In genomic region chr2:4792554-4792953, GRCm38 (mm10) we compare ENCODE assay signal across 28 mouse cellular contexts.
"Had no signal": no experiment of that assay in that cellular context is flagged by ENCODE, and none has a peak within 500 bp of the region (broad histone marks: within the 10 kb centered on the region; RNA-seq: fewer than 3 reads in every experiment).

No protein-coding gene starts in this region.

- H3K9ac ChIP-seq: embryonic facial prominence, embryonic 12.5 days; embryonic facial prominence, embryonic 13.5 days; embryonic facial prominence, embryonic 15.5 days; forebrain, embryonic 12.5 days; forebrain, embryonic 13.5 days; forebrain, embryonic 15.5 days; forebrain, postnatal 0 days had no signal

- H3K4me1 ChIP-seq: embryonic facial prominence, embryonic 10.5 days; embryonic facial prominence, embryonic 12.5 days; embryonic facial prominence, embryonic 13.5 days; forebrain, embryonic 13.5 days; forebrain, embryonic 15.5 days had no signal

- H3K36me3 ChIP-seq: embryonic facial prominence, embryonic 10.5 days; embryonic facial prominence, embryonic 12.5 days; embryonic facial prominence, embryonic 13.5 days; embryonic facial prominence, embryonic 15.5 days; forebrain, embryonic 10.5 days; forebrain, embryonic 12.5 days; forebrain, embryonic 15.5 days had no signal

- H3K9me3 ChIP-seq: embryonic facial prominence, embryonic 10.5 days; embryonic facial prominence, embryonic 12.5 days; embryonic facial prominence, embryonic 13.5 days; embryonic facial prominence, embryonic 15.5 days; forebrain, embryonic 10.5 days; forebrain, embryonic 12.5 days; forebrain, embryonic 13.5 days; forebrain, embryonic 15.5 days had no signal

- ATAC-seq: forebrain, embryonic 13.5 days; forebrain, embryonic 14.5 days; forebrain, embryonic 15.5 days; forebrain, embryonic 16.5 days; forebrain, postnatal 0 days had no signal

- H3K4me3 ChIP-seq: embryonic facial prominence, embryonic 10.5 days; embryonic facial prominence, embryonic 12.5 days; embryonic facial prominence, embryonic 13.5 days; embryonic facial prominence, embryonic 15.5 days; erythroblast, embryonic 14.5 days; forebrain, embryonic 10.5 days; forebrain, embryonic 12.5 days; forebrain, embryonic 13.5 days; forebrain, embryonic 15.5 days; gastrocnemius, adult 2 months had no signal

- H3K27me3 ChIP-seq: embryonic facial prominence, embryonic 12.5 days; embryonic facial prominence, embryonic 13.5 days; embryonic facial prominence, embryonic 15.5 days; forebrain, embryonic 12.5 days; forebrain, embryonic 13.5 days; forebrain, embryonic 15.5 days had no signal

- H3K4me2 ChIP-seq: embryonic facial prominence, embryonic 12.5 days; embryonic facial prominence, embryonic 13.5 days; embryonic facial prominence, embryonic 15.5 days; forebrain, embryonic 12.5 days; forebrain, embryonic 13.5 days; forebrain, embryonic 15.5 days had no signal

- H3K27ac ChIP-seq: embryonic facial prominence, embryonic 10.5 days; embryonic facial prominence, embryonic 12.5 days; embryonic facial prominence, embryonic 13.5 days; embryonic facial prominence, embryonic 15.5 days; forebrain, embryonic 10.5 days; forebrain, embryonic 12.5 days; forebrain, embryonic 13.5 days; forebrain, embryonic 15.5 days; gastrocnemius, adult 2 months had no signal

- DNase-seq: cerebellum, adult 18-20 months; cerebellum, adult 2 months; cerebellum, adult 8-10 months; cerebellum, adult 9-10 months; cerebellum, adult 9-11 months; cerebellum, postnatal 10 days; cerebellum, postnatal 14 days; cerebellum, postnatal 25 days; cerebellum, postnatal 36 days; embryo, embryonic 11 days; forebrain, postnatal 0 days; gastrocnemius, adult 2 months; gastrocnemius, postnatal 10 days; gastrocnemius, postnatal 14 days; gastrocnemius, postnatal 25 days; gastrocnemius, postnatal 36 days; heart, adult 18-20 months had no signal
